21 mouse cellular contexts compared by ENCODE assay signal in the genomic region with DNA sequence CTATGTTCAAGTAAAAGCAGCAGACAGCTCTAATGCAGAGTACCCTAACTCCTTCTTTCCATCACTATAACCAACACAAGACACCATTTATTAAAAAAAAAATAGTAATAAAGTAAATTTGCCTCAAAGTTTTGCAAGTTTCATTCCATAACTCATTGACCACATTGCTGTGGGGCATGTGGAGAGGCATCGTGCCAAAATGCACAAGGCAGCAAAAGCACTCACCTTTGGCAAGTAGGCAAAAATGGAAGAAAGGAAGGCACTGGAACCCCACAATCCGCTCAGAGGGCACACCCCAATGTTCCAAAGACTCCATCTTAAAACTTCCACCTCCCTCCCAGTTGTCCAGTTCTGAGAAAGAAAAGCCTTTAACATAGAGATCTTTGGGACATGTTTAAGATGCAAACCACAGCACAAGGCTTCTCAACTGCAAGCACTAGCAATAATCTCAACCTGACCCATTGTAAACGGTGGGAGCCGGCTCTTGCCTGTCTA. TPM values are rescaled to one million over a fixed set of nuclear protein-coding genes. Genes with fewer than 3 reads are reported as not detected.
DNase-seq lines count a peak whose midpoint lies in the region; ATAC-seq and TF ChIP-seq lines count a peak whose summit lies in the region.
"Had no signal": no experiment of that assay in that cellular context is flagged by ENCODE, and none has a peak within 500 bp of the region (broad histone marks: within the 10 kb centered on the region; RNA-seq: fewer than 3 reads in every experiment).

No protein-coding gene starts in this region.

- no peaks in the 10 kb centered on the region for H3K27me3 ChIP-seq in liver, adult 2 months (ENCODE audit: control insufficient read depth, insufficient read depth, low read length)
- H3K27me3 ChIP-seq in liver, postnatal 0 days (ENCODE audit: insufficient read depth, low read length), result no peaks in the 10 kb centered on the region
- H3K27me3 ChIP-seq in myocyte (ENCODE audit: control insufficient read depth, insufficient read depth, insufficient read length), result no peaks in the 10 kb centered on the region
- H3K27me3 ChIP-seq: CH12.LX; embryonic facial prominence, embryonic 12.5 days; forebrain, embryonic 13.5 days; hindbrain, embryonic 13.5 days had no signal

- no peak overlapping the region for H3K4me3 ChIP-seq in gastrocnemius, adult 2 months
- H3K4me3 ChIP-seq in liver, adult 2 months (ENCODE audit: insufficient read depth, low read depth, low read length), result no peak overlapping the region
- no peak overlapping the region for H3K4me3 ChIP-seq in liver, postnatal 0 days (ENCODE audit: low read depth, low read length)
- no peak overlapping the region for H3K4me3 ChIP-seq in myocyte
- H3K4me3 ChIP-seq: embryonic facial prominence, embryonic 12.5 days; forebrain, embryonic 13.5 days; heart, embryonic 10.5 days; hindbrain, embryonic 13.5 days had no signal

- no peaks in the 10 kb centered on the region for H3K9me3 ChIP-seq in liver, postnatal 0 days (ENCODE audit: low read length)
- H3K9me3 ChIP-seq: embryonic facial prominence, embryonic 12.5 days; forebrain, embryonic 13.5 days; heart, embryonic 10.5 days; hindbrain, embryonic 13.5 days had no signal

- DNase-seq in gastrocnemius, adult 2 months, result no peak
- DNase-seq in gastrocnemius, postnatal 36 days, result no peak
- peak; percentile 35 to 58 for DNase-seq in kidney, adult 8-10 months
- no peak for DNase-seq in kidney, postnatal 10 days
- DNase-seq in liver, adult 2 months (ENCODE audit: extremely low read depth, low read depth, low spot score), result peak; percentile 56
- no peak for DNase-seq in liver, postnatal 0 days
- DNase-seq: adrenal gland, adult 8-10 months; cerebellum, adult 11 months; cerebellum, adult 8-10 months; forebrain, postnatal 0 days; gastrocnemius, postnatal 25 days; heart, adult 18-20 months; heart, postnatal 10 days had no signal

- H3ac ChIP-seq in myocyte (ENCODE audit: control insufficient read depth, insufficient read length), result no peak overlapping the region

- intact Hi-C loops in gastrocnemius, adult 2 months (cut with DNase I), result no loop called here
- intact Hi-C loops in gastrocnemius, postnatal 36 days (cut with DNase I), result no loop called here

- 74% methylated on average over 4 of the region's 4 CpGs for WGBS in liver, adult 2 months
- 89% methylated on average over 4 of the region's 4 CpGs for WGBS in liver, postnatal 0 days (ENCODE audit: insufficient replicate concordance)

- no peak for ATAC-seq in liver, postnatal 0 days
- ATAC-seq in erythroid progenitor cell, adult 5-6 weeks (replicated peaks; ENCODE audit: low FRiP score, poor library complexity, severe bottlenecking), result no peak
- ATAC-seq: forebrain, embryonic 13.5 days; forebrain, postnatal 0 days; hindbrain, postnatal 0 days had no signal

- no peak overlapping the region for H3K9ac ChIP-seq in liver, adult 2 months (ENCODE audit: low read depth, low read length)
- H3K9ac ChIP-seq in liver, postnatal 0 days (replicated peaks), result no peak overlapping the region
- H3K9ac ChIP-seq: embryonic facial prominence, embryonic 12.5 days; forebrain, embryonic 13.5 days; forebrain, postnatal 0 days; hindbrain, embryonic 13.5 days had no signal

- peaks cover 24% of the 10 kb centered on the region for H3K4me1 ChIP-seq in liver, adult 2 months (ENCODE audit: control insufficient read depth, insufficient read depth, low read length)
- peaks cover 22% of the 10 kb centered on the region for H3K4me1 ChIP-seq in liver, postnatal 0 days (ENCODE audit: insufficient read depth)

- no peak for TF ChIP-seq POLR2A in liver, adult 2 months (IDR thresholded peaks at IDR 0.05; ENCODE audit: extremely low read depth, insufficient read depth, low read length)
- TF ChIP-seq POLR2A in myocyte (IDR thresholded peaks at IDR 0.05; ENCODE audit: insufficient read length, low read depth), result no peak

- no peak for TF ChIP-seq CTCF in gastrocnemius, adult 2 months (IDR thresholded peaks at IDR 0.05)
- TF ChIP-seq CTCF in liver, adult 2 months (IDR thresholded peaks at IDR 0.05; ENCODE audit: low read depth, low read length), result no peak
- no peak for TF ChIP-seq CTCF in liver, postnatal 0 days (IDR thresholded peaks at IDR 0.05; ENCODE audit: low read depth)

- no peaks in the 10 kb centered on the region for H3K36me3 ChIP-seq in liver, adult 2 months (ENCODE audit: control insufficient read depth, insufficient read depth, low read length)
- H3K36me3 ChIP-seq in liver, postnatal 0 days (replicated peaks; ENCODE audit: insufficient read depth, low read length), result no peaks in the 10 kb centered on the region
- H3K36me3 ChIP-seq in myocyte (ENCODE audit: control insufficient read depth, insufficient read depth), result no peaks in the 10 kb centered on the region
- H3K36me3 ChIP-seq: embryonic facial prominence, embryonic 12.5 days; heart, embryonic 10.5 days; hindbrain, embryonic 13.5 days had no signal

- no peak overlapping the region for H3K4me2 ChIP-seq in liver, postnatal 0 days (ENCODE audit: low read depth, low read length)
- H3K4me2 ChIP-seq in myocyte (ENCODE audit: low read depth), result peak overlapping the region; percentile 89
- H3K4me2 ChIP-seq: embryonic facial prominence, embryonic 12.5 days; forebrain, embryonic 13.5 days; hindbrain, embryonic 13.5 days had no signal

- no peak for TF ChIP-seq EP300 in liver, postnatal 0 days (IDR thresholded peaks at IDR 0.05; ENCODE audit: low read depth)

- peaks cover 42% of the 10 kb centered on the region for H3K79me2 ChIP-seq in liver, adult 2 months (ENCODE audit: control insufficient read depth, insufficient read depth, low read length)
- H3K79me2 ChIP-seq in myocyte (ENCODE audit: control insufficient read depth, insufficient read depth), result peaks cover 93% of the 10 kb centered on the region

- peak overlapping the region; percentile 80 for H3K27ac ChIP-seq in gastrocnemius, adult 2 months
- H3K27ac ChIP-seq in liver, adult 2 months (replicated peaks; ENCODE audit: insufficient read depth, low read depth, low read length), result no peak overlapping the region
- H3K27ac ChIP-seq in liver, postnatal 0 days (ENCODE audit: low read depth), result no peak overlapping the region
- H3K27ac ChIP-seq: embryonic facial prominence, embryonic 12.5 days; forebrain, embryonic 13.5 days; heart, embryonic 10.5 days; hindbrain, embryonic 13.5 days; hindbrain, postnatal 0 days had no signal

TF ChIP-seq in myocyte, 11 proteins besides CTCF, POLR2A, EP300 and RAD21:
- TF ChIP-seq CEBPB (IDR thresholded peaks at IDR 0.05; ENCODE audit: insufficient read depth, poor library complexity, severe bottlenecking), result no peak
- no peak for TF ChIP-seq SRF (IDR thresholded peaks at IDR 0.05; ENCODE audit: control insufficient read depth, insufficient read length, low read depth)
- TF ChIP-seq MYOD1 (IDR thresholded peaks at IDR 0.05; ENCODE audit: control insufficient read depth in 1 of 3, insufficient read length in 2 of 3, low read depth in 2 of 3), result no peak
- no peak for TF ChIP-seq MAX (IDR thresholded peaks at IDR 0.05; ENCODE audit: low read depth)
- no peak for TF ChIP-seq TCF12 (IDR thresholded peaks at IDR 0.05; ENCODE audit: insufficient read depth, poor library complexity, severe bottlenecking)
- TF ChIP-seq USF1 (IDR thresholded peaks at IDR 0.05; ENCODE audit: low read depth), result no peak
- no peak for TF ChIP-seq REST (IDR thresholded peaks at IDR 0.05; ENCODE audit: insufficient read depth, insufficient read length)
- TF ChIP-seq POLR2AphosphoS2 (IDR thresholded peaks at IDR 0.05; ENCODE audit: insufficient read length, low read depth), result no peak
- TF ChIP-seq TCF3 (IDR thresholded peaks at IDR 0.05; ENCODE audit: insufficient read length, low read depth), result no peak
- no peak for TF ChIP-seq MYOG (IDR thresholded peaks at IDR 0.05; ENCODE audit: control insufficient read depth in 1 of 3, insufficient read depth in 1 of 3, insufficient read length in 2 of 3, low read depth in 2 of 3)
- no peak for TF ChIP-seq E2F4 (IDR thresholded peaks at IDR 0.05; ENCODE audit: insufficient read depth)

RNA-seq across cellular contexts. Expression of a gene that starts 50.6 kb away (rescaled TPM):
- total RNA-seq in gastrocnemius, adult 2 months (2021), result 10 to 100 TPM; 32.2 to 34.3 TPM
- total RNA-seq in gastrocnemius, postnatal 36 days (2021), result 10 to 100 TPM; 25.7 to 29.8 TPM
- total RNA-seq in liver, adult 2 months (2014; rRNA removed), result 19.2 and 21.3 TPM in 2 replicates
- 8.2 and 11.4 TPM in 2 replicates for polyA plus RNA-seq in liver, adult 2 months (2012; rRNA removed)
- polyA plus RNA-seq in liver, postnatal 0 days (2015; fragmentation: Nextera tagmentation; extraction: Ambion mirVana), result 4.9 and 6.5 TPM in 2 replicates
- 15.4 TPM for polyA plus RNA-seq in myocyte (2012; fragmentation: generic; extraction: Trizol)
- total RNA-seq in erythroid progenitor cell, adult 5-6 weeks (2015; ENCODE audit: low replicate concordance), result 41.8 and 61.2 TPM in 2 replicates
- total RNA-seq in erythroid progenitor cell, adult 5-6 weeks (2017; ENCODE audit: low replicate concordance), result 28.3 and 29.1 TPM in 2 replicates

Comparison
In these comparisons a context has a peak if more than half of its experiments do, and no peak if none do; other contexts are left out.
1. DNase-seq: peak in kidney, adult 8-10 months (2 of 2) and liver, adult 2 months (single experiment); none in gastrocnemius, adult 2 months (single experiment), gastrocnemius, postnatal 36 days (0 of 2), kidney, postnatal 10 days (single experiment) and liver, postnatal 0 days (single experiment).